Mouse (Mus musculus) urinary bladder, postnatal 4 days (tissue): ENCODE measurements at regions not wholly inside any gene's neighbourhood (a gene's known extent, or its start where the extent isn't known, plus 50 kb on each side); places are given as distances from the start of the nearest gene placed in this dataset.

ENCODE experiments used
- DNase-seq, 2 experiments: peaks; one replicate each; pipeline ENCODE4 v3.0.0; 2021 to 2022; ENCODE audit warnings: low spot score in 2 of 2

GRCm38 (mm10) chr7:70972023-70972400 lies 379.3 kb downstream of the Gm10295 start:
- DNase-seq, result no peak

- no peak for DNase-seq
These were observed 379.8 kb downstream of the Gm10295 start for GRCm38 (mm10) chr7:70971323-70972022.

- no peak for DNase-seq
These were observed 398.8 kb downstream of the Gm10295 start for GRCm38 (mm10) chr7:70952318-70952959.

- DNase-seq, result no peak
These were observed 403.0 kb downstream of the Gm10295 start for GRCm38 (mm10) chr7:70948281-70948680.

- no peak for DNase-seq
These were observed 405.0 kb downstream of the Gm10295 start for GRCm38 (mm10) chr7:70946260-70946659.

- no peak for DNase-seq
These were observed 420.4 kb downstream of the Gm10295 start for GRCm38 (mm10) chr7:70930911-70931310.

GRCm38 (mm10) chr7:70929935-70930334 lies 421.4 kb downstream of the Gm10295 start:
- DNase-seq, result no peak

- no peak for DNase-seq
These were observed 423.3 kb downstream of the Gm10295 start for GRCm38 (mm10) chr7:70928001-70928400.

- DNase-seq, result no peak
These were observed 434.3 kb downstream of the Gm10295 start for GRCm38 (mm10) chr7:70917016-70917415.

- DNase-seq, result no peak
These were observed 442.4 kb downstream of the Gm10295 start for GRCm38 (mm10) chr7:70908921-70909320.

GRCm38 (mm10) chr7:70891700-70892099 lies 459.6 kb downstream of the Gm10295 start:
- no peak for DNase-seq

- no peak for DNase-seq
These were observed 470.8 kb downstream of the Gm10295 start for GRCm38 (mm10) chr7:70880496-70880895.

- no peak for DNase-seq
These were observed 476.9 kb downstream of the Gm10295 start for GRCm38 (mm10) chr7:70874393-70874792.

GRCm38 (mm10) chr7:70870841-70871534 lies 480.3 kb downstream of the Gm10295 start:
- no peak for DNase-seq

GRCm38 (mm10) chr7:70869125-70869524 lies 482.2 kb downstream of the Gm10295 start:
- DNase-seq, result no peak

GRCm38 (mm10) chr7:70859957-70860356 lies 491.3 kb downstream of the Gm10295 start:
- no peak for DNase-seq

- no peak for DNase-seq
These were observed 484.2 kb upstream of the Nr2f2 start for GRCm38 (mm10) chr7:70850726-70851125.

GRCm38 (mm10) chr7:70848016-70848776 lies 481.7 kb upstream of the Nr2f2 start:
- DNase-seq, result no peak

GRCm38 (mm10) chr7:70847450-70847993 lies 481.0 kb upstream of the Nr2f2 start:
- no peak for DNase-seq

- DNase-seq, result no peak
These were observed 479.5 kb upstream of the Nr2f2 start for GRCm38 (mm10) chr7:70846076-70846475.

- no peak for DNase-seq
These were observed 473.6 kb upstream of the Nr2f2 start for GRCm38 (mm10) chr7:70840142-70840541.

GRCm38 (mm10) chr7:70839190-70839589 lies 472.7 kb upstream of the Nr2f2 start:
- DNase-seq, result no peak
